Mouse (Mus musculus) megakaryocyte, embryonic 14.5 days (primary cell): ENCODE data around the gene Srebf2. TPM values are rescaled to one million over a fixed set of nuclear protein-coding genes. Genes with fewer than 3 reads are reported as not detected.

Experiments used
- H3K27me3 ChIP-seq: replicated peaks from 2 replicates; pipeline ENCODE3; 2012; ENCODE audit warnings: inconsistent platforms
- H3K36me3 ChIP-seq: replicated peaks from 2 replicates; pipeline ENCODE3; 2012; ENCODE audit warnings: low read length, inconsistent platforms, mixed read lengths
- H3K4me1 ChIP-seq: 2 replicates; pipeline ENCODE4 v1.6.1; 2012; ENCODE audit warnings: inconsistent platforms
- H3K4me3 ChIP-seq: replicated peaks from 2 replicates; pipeline ENCODE3; 2012; ENCODE audit warnings: moderate library complexity, mild to moderate bottlenecking, inconsistent platforms
- H3K9me3 ChIP-seq: 2 replicates; pipeline ENCODE4 v1.6.1; 2012; ENCODE audit warnings: inconsistent platforms
- FLI1 ChIP-seq: IDR thresholded peaks from 2 replicates; pipeline ENCODE4 v1.6.1; 2012; ENCODE audit warnings: low read length, inconsistent platforms, mixed read lengths
- GATA1 ChIP-seq: IDR thresholded peaks from 3 replicates; pipeline ENCODE4 v1.6.1; 2012; ENCODE audit warnings: mixed read lengths, low read length, inconsistent platforms, borderline replicate concordance
- polyA plus RNA-seq: library from polyadenylated mRNA; stranded (reverse); fragments of >175 nt; gene quantifications from 2 replicates; pipeline ENCODE4 v1.2.3, GENCODE M21; 2012; ENCODE audit warnings: low replicate concordance; ENCODE audit not compliant: insufficient read depth

The Srebf2 gene
- polyA plus RNA-seq, 1 experiment: 351 TPM

- peaks cover 22% of the 10 kb centered on the region for H3K9me3 ChIP-seq
- H3K36me3 ChIP-seq: peaks cover 100% of the 10 kb centered on the region
- H3K27me3 ChIP-seq: no peaks in the 10 kb centered on the region
- H3K4me3 ChIP-seq: no peak overlapping the region
- no peak for TF ChIP-seq GATA1
- TF ChIP-seq FLI1: no peak
- peaks cover 56% of the 10 kb centered on the region for H3K4me1 ChIP-seq
Observed at GRCm38 (mm10) chr15:82181131-82181530, 34.1 kb downstream of the Srebf2 start.

DNA sequence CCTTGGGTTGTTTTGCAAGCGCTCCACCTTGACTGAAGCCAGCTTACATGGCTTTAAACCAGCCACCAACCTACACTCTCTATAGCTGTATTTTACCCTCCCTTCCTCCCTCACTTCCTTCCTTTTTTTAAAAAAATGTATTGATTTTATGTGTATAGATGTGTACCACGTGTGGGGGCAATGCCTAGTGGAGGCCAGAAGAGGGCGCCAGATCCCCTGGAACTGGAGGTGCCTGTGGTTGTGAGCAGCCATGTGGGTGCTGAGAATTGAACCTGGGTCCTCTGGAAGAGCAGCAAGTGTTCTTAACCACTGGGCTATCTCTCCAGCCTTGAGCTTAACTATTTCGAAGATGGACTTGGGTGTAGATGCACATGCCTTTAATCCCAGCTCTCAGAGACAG is 35.3 kb downstream of the Srebf2 start:
- Histone ChIP-seq H3K27me3 (no peaks in the 10 kb centered on the region), H3K4me1 (peaks cover 68% of the 10 kb centered on the region), H3K9me3 (peaks cover 24% of the 10 kb centered on the region), H3K36me3 (peaks cover 100% of the 10 kb centered on the region), H3K4me3 (peak overlapping the region; percentile 70)
- TF ChIP-seq FLI1 (no peak), GATA1 (no peak)

DNA sequence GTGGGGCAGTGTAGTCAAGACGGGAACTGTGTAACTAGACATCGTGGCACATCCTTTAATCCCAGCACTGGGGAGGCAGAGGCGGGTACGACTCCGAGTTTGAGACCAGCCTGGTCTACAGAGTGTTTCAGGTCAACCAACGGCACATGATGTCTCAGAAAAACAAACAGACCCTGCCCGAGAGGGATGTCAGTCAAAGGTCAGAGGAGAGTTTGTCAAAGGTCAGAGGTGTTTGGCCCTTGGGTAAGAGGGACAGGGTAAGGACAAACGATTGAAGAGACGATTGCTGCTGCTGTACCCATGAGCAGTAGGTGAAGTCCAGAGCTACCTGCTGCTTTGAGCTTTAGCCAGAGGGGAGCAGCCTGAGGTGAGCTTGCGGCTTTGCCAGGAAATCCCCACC is 36.6 kb downstream of the Srebf2 start:
- peaks cover 80% of the 10 kb centered on the region for H3K4me1 ChIP-seq
- H3K36me3 ChIP-seq: peaks cover 100% of the 10 kb centered on the region
- peak overlapping the region; percentile 62 for H3K4me3 ChIP-seq
- H3K27me3 ChIP-seq: no peaks in the 10 kb centered on the region
- TF ChIP-seq FLI1 (no peak), GATA1 (no peak)
- H3K9me3 ChIP-seq: peaks cover 24% of the 10 kb centered on the region

- Histone ChIP-seq H3K4me3 (peak overlapping the region; percentile 62), H3K4me1 (peaks cover 81% of the 10 kb centered on the region), H3K36me3 (peaks cover 100% of the 10 kb centered on the region), H3K9me3 (peaks cover 22% of the 10 kb centered on the region), H3K27me3 (no peaks in the 10 kb centered on the region)
- TF ChIP-seq GATA1 (peak; percentile 46; the same call in 1 of the 3 replicates), FLI1 (0 out of 2 replicates have a peak, but pooled peaks have one; percentile 27)
Observed at GRCm38 (mm10) chr15:82184183-82184582, 37.2 kb downstream of the Srebf2 start.

DNA sequence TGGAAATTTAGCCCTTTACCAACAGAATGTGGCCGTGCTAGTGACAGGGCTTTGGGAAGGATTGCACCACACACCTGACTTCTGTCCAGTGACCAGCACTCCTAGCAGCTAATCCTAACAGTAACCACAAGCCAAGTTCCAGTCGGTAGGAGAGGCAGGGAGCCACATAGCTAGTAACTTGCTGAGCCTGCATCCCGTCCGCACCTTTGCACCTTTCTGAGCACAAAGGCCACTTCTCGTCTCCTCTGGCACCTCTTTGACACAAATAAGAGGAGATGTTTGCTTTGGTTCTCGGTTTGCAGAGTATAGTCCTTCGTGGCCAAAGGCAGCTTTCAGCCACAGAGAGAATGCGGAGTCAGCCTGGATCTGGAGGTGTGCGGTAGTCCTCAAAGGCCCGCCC is 37.7 kb downstream of the Srebf2 start:
- no peaks in the 10 kb centered on the region for H3K27me3 ChIP-seq
- TF ChIP-seq FLI1 (no peak), GATA1 (no peak)
- H3K4me1 ChIP-seq: peaks cover 79% of the 10 kb centered on the region
- peaks cover 17% of the 10 kb centered on the region for H3K9me3 ChIP-seq
- H3K36me3 ChIP-seq: peaks cover 100% of the 10 kb centered on the region
- H3K4me3 ChIP-seq: peak overlapping the region; percentile 66

DNA sequence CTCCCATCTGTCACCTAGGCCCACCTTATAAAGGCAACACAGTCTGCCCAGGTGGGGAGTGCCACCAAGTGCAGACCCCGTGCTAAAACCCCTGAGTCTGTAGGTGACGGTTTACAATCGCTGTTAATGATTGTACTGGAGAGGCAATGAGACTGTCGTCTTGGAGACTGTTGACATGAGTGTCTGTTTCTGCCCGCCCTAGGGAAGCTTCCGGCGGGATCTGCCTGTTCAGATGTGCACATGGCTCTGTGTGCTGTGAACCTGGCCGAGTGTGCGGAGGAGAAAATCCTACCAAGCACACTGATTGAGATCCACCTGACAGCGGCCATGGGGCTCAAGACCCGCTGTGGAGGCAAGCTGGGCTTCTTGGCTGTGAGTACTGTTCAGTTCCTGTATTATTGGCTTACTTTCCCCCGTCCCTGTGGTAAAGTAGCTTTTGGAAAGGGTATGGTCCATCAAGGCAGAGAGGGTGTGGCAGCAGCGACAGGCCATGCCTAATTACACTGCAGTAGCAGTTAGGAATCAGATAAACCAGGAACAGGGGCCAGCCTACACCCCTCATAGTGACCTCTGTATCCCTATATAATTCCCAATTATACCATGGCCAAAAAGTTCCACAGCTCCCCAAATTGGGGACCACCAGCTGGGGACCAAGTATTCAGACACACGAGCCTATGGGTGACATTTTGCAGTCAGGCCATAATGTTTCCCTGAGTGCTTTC is 38.2 kb downstream of the Srebf2 start:
- Histone ChIP-seq H3K36me3 (peaks cover 100% of the 10 kb centered on the region), H3K27me3 (no peaks in the 10 kb centered on the region), H3K4me1 (peaks cover 78% of the 10 kb centered on the region), H3K4me3 (no peak overlapping the region), H3K9me3 (peaks cover 13% of the 10 kb centered on the region)
- TF ChIP-seq FLI1 (no peak), GATA1 (no peak)

DNA sequence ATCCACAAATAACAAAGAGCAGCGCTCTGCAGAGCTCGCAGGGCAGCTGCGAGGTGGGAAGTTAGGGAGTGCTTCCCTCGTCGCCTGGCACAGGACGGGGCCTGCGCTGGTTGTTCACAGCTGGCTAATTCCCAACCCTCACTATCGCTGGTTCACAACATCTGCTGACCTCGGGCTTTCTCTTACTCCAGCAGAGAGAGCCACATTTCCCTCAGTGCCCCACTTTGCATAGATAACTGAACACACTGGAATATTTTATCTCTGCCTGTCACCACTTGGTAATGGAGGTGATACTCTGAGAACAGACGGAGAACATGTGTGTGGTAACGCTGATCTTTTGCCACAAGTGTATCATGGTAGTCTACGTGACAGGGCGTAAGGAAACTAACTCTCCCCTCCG is 39.1 kb downstream of the Srebf2 start:
- Histone ChIP-seq H3K4me3 (no peak overlapping the region), H3K4me1 (peaks cover 75% of the 10 kb centered on the region), H3K9me3 (peaks cover 13% of the 10 kb centered on the region), H3K36me3 (peaks cover 100% of the 10 kb centered on the region), H3K27me3 (no peaks in the 10 kb centered on the region)
- no peak for TF ChIP-seq GATA1
- TF ChIP-seq FLI1: no peak

- no peak for TF ChIP-seq GATA1
- no peak for TF ChIP-seq FLI1
- Histone ChIP-seq H3K4me3 (no peak overlapping the region), H3K9me3 (peaks cover 9% of the 10 kb centered on the region), H3K36me3 (peaks cover 100% of the 10 kb centered on the region), H3K4me1 (peaks cover 71% of the 10 kb centered on the region), H3K27me3 (no peaks in the 10 kb centered on the region)
Observed at GRCm38 (mm10) chr15:82186931-82187330, 40.0 kb downstream of the Srebf2 start.

- no peaks in the 10 kb centered on the region for H3K27me3 ChIP-seq
- H3K9me3 ChIP-seq: peaks cover 4% of the 10 kb centered on the region
- peaks cover 66% of the 10 kb centered on the region for H3K4me1 ChIP-seq
- no peak for TF ChIP-seq GATA1
- no peak for TF ChIP-seq FLI1
- H3K36me3 ChIP-seq: peaks cover 100% of the 10 kb centered on the region
- H3K4me3 ChIP-seq: no peak overlapping the region
Observed at GRCm38 (mm10) chr15:82187401-82187800, 40.4 kb downstream of the Srebf2 start.

DNA sequence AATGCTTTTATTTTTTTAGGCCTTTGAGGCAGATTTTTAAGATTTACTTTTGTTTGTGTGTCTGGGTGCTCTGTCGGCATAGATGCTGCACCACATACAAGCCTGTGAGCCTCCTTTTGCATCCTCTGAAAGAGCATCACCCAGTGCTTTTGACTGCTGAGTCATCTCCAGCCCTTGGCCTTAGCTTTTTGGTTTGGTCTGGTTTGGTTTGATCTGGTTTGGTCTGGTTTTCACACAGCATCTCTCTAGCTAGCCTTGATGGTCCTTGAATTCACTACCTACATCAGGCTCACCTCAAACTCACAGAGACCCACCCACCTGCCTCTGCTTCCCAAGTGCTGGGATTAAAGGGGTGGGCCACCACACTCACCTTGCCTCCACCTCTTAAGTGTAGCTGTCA is 40.9 kb downstream of the Srebf2 start:
- Histone ChIP-seq H3K4me1 (peaks cover 67% of the 10 kb centered on the region), H3K27me3 (no peaks in the 10 kb centered on the region), H3K36me3 (peaks cover 100% of the 10 kb centered on the region), H3K4me3 (no peak overlapping the region), H3K9me3 (peaks cover 2% of the 10 kb centered on the region; the same call in 1 of the 2 replicates)
- TF ChIP-seq FLI1: no peak
- no peak for TF ChIP-seq GATA1
